Mouse (Mus musculus) limb, embryonic 11.5 days (tissue): ENCODE data around the gene Trmt1l. TPM values are rescaled to one million over a fixed set of nuclear protein-coding genes. Genes with fewer than 3 reads are reported as not detected.

Source experiments
- ATAC-seq: fragments of 200-750 bp; cut with Nextera tagmentation; 2 replicates; pipeline ENCODE4 v1.8.0; 2017; ENCODE audit warnings: low read depth; ENCODE audit not compliant: insufficient number of reproducible peaks, low FRiP score, low TSS enrichment
- DNase-seq: peaks from one replicate; pipeline ENCODE4 v3.0.0-alpha.2; 2015; ENCODE audit warnings: low spot score
- H3K27ac ChIP-seq: fragments of 300-500 bp; sonication (generic); replicated peaks from 2 replicates; pipeline ENCODE4 v1.5.1; 2014; ENCODE audit warnings: low read depth, mild to moderate bottlenecking, low read length
- H3K27me3 ChIP-seq: fragments of 300-500 bp; sonication (generic); 2 replicates; pipeline ENCODE4 v1.6.1; 2014; ENCODE audit warnings: mild to moderate bottlenecking, low read length, mixed read lengths; ENCODE audit not compliant: control insufficient read depth, insufficient read depth
- H3K36me3 ChIP-seq: fragments of 300-500 bp; sonication (generic); 2 replicates; pipeline ENCODE4 v1.6.1; 2014; ENCODE audit warnings: mild to moderate bottlenecking, low read length, moderate library complexity, mixed read lengths; ENCODE audit not compliant: control insufficient read depth, insufficient read depth
- H3K4me1 ChIP-seq: fragments of 300-500 bp; sonication (generic); 2 replicates; pipeline ENCODE4 v1.6.1; 2014; ENCODE audit warnings: low read length, mixed read lengths; ENCODE audit not compliant: control insufficient read depth, insufficient read depth
- H3K4me2 ChIP-seq: fragments of 300-500 bp; sonication (generic); 2 replicates; pipeline ENCODE4 v1.6.1; 2014; ENCODE audit warnings: low read depth, mild to moderate bottlenecking, moderate library complexity; ENCODE audit not compliant: severe bottlenecking
- H3K4me3 ChIP-seq: fragments of 300-500 bp; sonication (generic); 2 replicates; pipeline ENCODE4 v1.5.1; 2014; ENCODE audit warnings: low read depth, low read length
- H3K9ac ChIP-seq: fragments of 300-500 bp; sonication (generic); 2 replicates; pipeline ENCODE4 v1.6.1; 2014; ENCODE audit warnings: mild to moderate bottlenecking, low read length
- H3K9me3 ChIP-seq: fragments of 300-500 bp; sonication (generic); 2 replicates; pipeline ENCODE4 v1.6.1; 2016; ENCODE audit warnings: low read length; ENCODE audit not compliant: control insufficient read depth
- WGBS: fragments of 180-500 bp; shearing (Covaris S2); extraction: QIAGEN DNeasy Blood & Tissue Kit; methylation state at CpG from one replicate; pipeline ENCODE4 v1.1.7; 2014; 5-methylcytosine and 5-hydroxymethylcytosine counted together
- polyA plus RNA-seq: library from polyadenylated mRNA; unstranded; fragments of >200 nt; fragmentation: Nextera tagmentation; extraction: Ambion mirVana; gene quantifications from 2 replicates; pipeline ENCODE4 v1.2.1, GENCODE M21; 2014

Trmt1l gene
- polyA plus RNA-seq, 1 experiment from 2014 or later, result 49.6 TPM

GRCm38 (mm10) chr1:151482497-151482896 is 54.2 kb downstream of the Trmt1l start:
- Histone ChIP-seq H3K4me1 (no peaks in the 10 kb centered on the region), H3K36me3 (no peaks in the 10 kb centered on the region), H3K9me3 (no peaks in the 10 kb centered on the region), H3K27me3 (no peaks in the 10 kb centered on the region), H3K4me2 (no peak overlapping the region), H3K27ac (no peak overlapping the region), H3K4me3 (no peak overlapping the region), H3K9ac (no peak overlapping the region)
- DNase-seq (no peak), ATAC-seq (no peak)
- WGBS, result 92% methylated on average over 1 of the region's 1 CpGs

GRCm38 (mm10) chr1:151483568-151483967 is 55.2 kb downstream of the Trmt1l start:
- no peaks in the 10 kb centered on the region for H3K4me1 ChIP-seq
- H3K4me2 ChIP-seq, result no peak overlapping the region
- 61% methylated on average over 1 of the region's 1 CpGs for WGBS
- H3K4me3 ChIP-seq, result no peak overlapping the region
- no peaks in the 10 kb centered on the region for H3K27me3 ChIP-seq
- H3K27ac ChIP-seq, result no peak overlapping the region
- ATAC-seq (no peak), DNase-seq (no peak)
- H3K9me3 ChIP-seq, result no peaks in the 10 kb centered on the region
- H3K36me3 ChIP-seq, result no peaks in the 10 kb centered on the region
- no peak overlapping the region for H3K9ac ChIP-seq

GRCm38 (mm10) chr1:151484754-151485153 is 56.4 kb downstream of the Trmt1l start:
- 95% methylated on average over 5 of the region's 5 CpGs for whole genome bisulfite sequencing
- Histone ChIP-seq H3K36me3 (no peaks in the 10 kb centered on the region), H3K4me3 (no peak overlapping the region), H3K9me3 (no peaks in the 10 kb centered on the region), H3K27me3 (no peaks in the 10 kb centered on the region), H3K4me1 (no peaks in the 10 kb centered on the region), H3K27ac (no peak overlapping the region), H3K4me2 (no peak overlapping the region), H3K9ac (no peak overlapping the region)
- no peak for DNase-seq
- no peak for ATAC-seq

- ATAC-seq, result no peak
- DNase-seq, result no peak
Observed at GRCm38 (mm10) chr1:151489806-151490205, 61.5 kb downstream of the Trmt1l start.

GRCm38 (mm10) chr1:151492419-151492818 is 64.1 kb downstream of the Trmt1l start:
- WGBS, result 59% methylated on average over 1 of the region's 1 CpGs
- Histone ChIP-seq H3K27ac (no peak overlapping the region), H3K4me3 (no peak overlapping the region), H3K9me3 (no peaks in the 10 kb centered on the region), H3K36me3 (no peaks in the 10 kb centered on the region), H3K4me1 (no peaks in the 10 kb centered on the region), H3K4me2 (no peak overlapping the region), H3K9ac (no peak overlapping the region), H3K27me3 (no peaks in the 10 kb centered on the region)
- DNase-seq (no peak), ATAC-seq (no peak)

More at GRCm38 (mm10) chr1:151489806-151490205, 61.5 kb downstream of the Trmt1l start:
- Histone ChIP-seq H3K4me3 (no peak overlapping the region), H3K36me3 (no peaks in the 10 kb centered on the region), H3K27me3 (no peaks in the 10 kb centered on the region), H3K9me3 (no peaks in the 10 kb centered on the region), H3K9ac (no peak overlapping the region), H3K4me2 (no peak overlapping the region), H3K27ac (no peak overlapping the region), H3K4me1 (no peaks in the 10 kb centered on the region)
- WGBS, result 90% methylated on average over 6 of the region's 6 CpGs

GRCm38 (mm10) chr1:151493826-151494225 is 65.5 kb downstream of the Trmt1l start:
- no peak overlapping the region for H3K4me2 ChIP-seq
- no peak overlapping the region for H3K9ac ChIP-seq
- no peak overlapping the region for H3K27ac ChIP-seq
- no peaks in the 10 kb centered on the region for H3K36me3 ChIP-seq
- no peaks in the 10 kb centered on the region for H3K27me3 ChIP-seq
- H3K4me1 ChIP-seq, result no peaks in the 10 kb centered on the region
- no peak for ATAC-seq
- no peaks in the 10 kb centered on the region for H3K9me3 ChIP-seq
- no peak for DNase-seq
- no peak overlapping the region for H3K4me3 ChIP-seq

- Histone ChIP-seq H3K27me3 (no peaks in the 10 kb centered on the region), H3K36me3 (no peaks in the 10 kb centered on the region), H3K9ac (no peak overlapping the region), H3K4me2 (no peak overlapping the region), H3K4me3 (no peak overlapping the region), H3K4me1 (no peaks in the 10 kb centered on the region), H3K9me3 (no peaks in the 10 kb centered on the region), H3K27ac (no peak overlapping the region)
- WGBS, result 88% methylated on average over 6 of the region's 6 CpGs
- ATAC-seq (no peak), DNase-seq (no peak)
Observed at GRCm38 (mm10) chr1:151494711-151495110, 66.4 kb downstream of the Trmt1l start.

- 93% methylated on average over 2 of the region's 2 CpGs for WGBS
- Histone ChIP-seq H3K4me3 (no peak overlapping the region), H3K9ac (no peak overlapping the region), H3K27ac (no peak overlapping the region), H3K27me3 (no peaks in the 10 kb centered on the region), H3K9me3 (no peaks in the 10 kb centered on the region), H3K36me3 (no peaks in the 10 kb centered on the region), H3K4me1 (no peaks in the 10 kb centered on the region), H3K4me2 (no peak overlapping the region)
- DNase-seq (no peak), ATAC-seq (no peak)
Observed at GRCm38 (mm10) chr1:151495635-151496285, 67.4 kb downstream of the Trmt1l start.

GRCm38 (mm10) chr1:151497028-151497427 is 68.7 kb downstream of the Trmt1l start:
- Histone ChIP-seq H3K27me3 (no peaks in the 10 kb centered on the region), H3K4me3 (no peak overlapping the region), H3K4me1 (no peaks in the 10 kb centered on the region), H3K36me3 (no peaks in the 10 kb centered on the region), H3K27ac (no peak overlapping the region), H3K9me3 (no peaks in the 10 kb centered on the region), H3K9ac (no peak overlapping the region), H3K4me2 (no peak overlapping the region)
- peak; percentile 66 for DNase-seq
- WGBS, result 82% methylated on average over 8 of the region's 8 CpGs
- ATAC-seq, result no peak
